Mouse (Mus musculus) telencephalon, adult 2 months (tissue): ENCODE data around the gene Cd37.

Experiments used
- DNase-seq: peaks from one replicate; pipeline ENCODE4 v3.0.0-alpha.2; 2011; ENCODE audit warnings: low read depth, low spot score

Gene Cd37

GRCm38 (mm10) chr7:45204380-45205143 is 34.4 kb downstream of the Cd37 start, which contains the start of gene Ccdc155:
Gene Ccdc155, minus strand, starts transcription at chr7:45204892.
- peak; percentile 95 for DNase-seq

DNA sequence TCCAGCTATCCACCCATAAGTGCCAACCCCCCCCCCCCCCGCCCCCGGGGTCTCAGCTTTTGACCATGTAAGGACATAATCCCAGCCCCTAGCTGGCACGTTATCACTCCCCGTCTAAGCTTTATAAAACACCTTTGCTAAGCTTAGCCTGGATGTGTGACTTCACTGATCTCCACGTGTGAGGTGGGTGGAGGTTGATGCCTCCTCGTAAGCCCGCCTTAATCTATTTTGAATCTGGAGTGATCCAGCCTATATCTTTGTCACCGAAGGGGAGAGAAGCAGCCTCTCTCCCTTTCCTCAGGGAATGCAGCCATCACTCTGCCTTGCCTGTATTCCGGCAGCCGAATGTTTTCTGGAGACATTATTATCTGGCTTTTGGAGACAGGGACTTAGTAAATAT is 36.3 kb downstream of the Cd37 start:
- peak; percentile 75 for DNase-seq

DNA sequence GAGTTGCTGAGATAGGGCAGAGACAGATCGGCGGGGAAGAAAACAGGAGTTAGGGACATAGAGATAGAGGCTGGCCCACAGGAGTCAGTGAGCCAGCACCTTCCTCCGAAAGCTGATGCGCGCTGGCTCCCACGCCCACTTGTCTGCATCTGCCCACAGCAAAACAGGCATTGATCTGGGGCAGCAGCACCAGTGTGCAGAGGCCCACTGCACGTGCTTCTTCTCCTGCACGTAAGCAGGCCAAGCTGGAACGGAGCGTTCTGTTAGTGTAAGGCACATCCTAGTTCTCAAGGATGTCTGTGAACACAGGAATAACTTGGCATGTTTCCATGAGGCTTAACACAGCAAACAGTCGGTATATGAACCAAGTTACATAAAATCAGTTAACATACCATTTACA is 40.0 kb downstream of the Cd37 start:
- DNase-seq = no peak

DNA sequence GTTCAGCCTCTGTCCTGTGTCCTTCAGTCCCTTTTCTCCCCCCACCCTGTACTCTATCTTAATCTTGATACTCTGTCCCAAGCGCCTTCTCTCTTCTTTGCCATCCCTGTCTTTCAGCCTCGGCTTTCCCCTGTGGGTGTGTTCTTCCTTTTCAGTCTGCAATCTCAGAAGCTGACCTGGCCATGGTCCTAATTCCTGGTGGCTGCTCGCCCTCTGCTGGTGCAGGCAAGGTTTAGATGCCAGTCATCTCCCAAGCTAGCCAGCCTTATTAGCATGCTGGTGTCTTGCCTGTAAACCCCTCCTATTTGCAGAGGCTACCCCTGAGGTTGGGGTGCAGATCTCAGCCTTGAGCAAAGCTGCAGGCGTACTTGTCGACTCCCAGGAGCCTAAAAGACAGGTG is 40.5 kb downstream of the Cd37 start:
- no peak for DNase-seq

DNA sequence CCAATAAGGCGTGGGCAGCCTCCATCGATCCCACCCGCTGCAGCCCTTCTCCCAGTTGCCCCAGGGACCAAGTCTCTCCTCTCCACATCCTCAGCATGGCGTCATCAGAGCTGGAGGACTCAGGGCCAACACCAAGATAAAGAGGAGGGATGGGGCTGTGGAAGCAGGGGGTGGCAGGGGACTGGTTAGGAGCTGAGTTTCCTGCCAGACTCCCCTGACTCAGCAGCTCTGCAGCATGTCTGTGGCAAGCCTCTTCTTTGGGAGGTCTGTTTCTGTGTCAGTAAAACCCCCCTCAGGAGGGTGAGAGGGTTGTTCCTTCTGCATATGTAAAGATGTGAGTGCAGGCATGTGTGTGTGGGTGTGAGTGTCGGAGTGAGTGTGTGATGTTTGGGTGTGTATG is 41.9 kb downstream of the Cd37 start:
- no peak for DNase-seq

DNA sequence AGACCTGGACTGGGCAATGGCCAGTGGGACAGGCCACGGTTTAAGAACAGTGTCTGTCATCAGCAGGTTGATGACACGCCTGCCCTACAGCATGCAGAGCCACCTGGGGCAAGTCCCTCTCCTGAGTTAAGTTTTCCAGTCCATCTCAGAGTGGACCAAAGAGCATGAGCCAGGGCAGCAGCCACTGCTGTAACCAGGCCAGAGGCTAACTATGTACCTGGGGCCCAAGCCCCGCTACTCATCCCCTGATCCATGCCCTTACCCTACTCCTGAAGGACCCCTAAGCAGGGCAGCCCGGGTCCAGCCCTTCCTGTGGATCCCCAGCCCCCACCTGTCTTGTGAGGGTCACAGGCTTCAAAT is 42.8 kb downstream of the Cd37 start:
- DNase-seq = no peak

DNA sequence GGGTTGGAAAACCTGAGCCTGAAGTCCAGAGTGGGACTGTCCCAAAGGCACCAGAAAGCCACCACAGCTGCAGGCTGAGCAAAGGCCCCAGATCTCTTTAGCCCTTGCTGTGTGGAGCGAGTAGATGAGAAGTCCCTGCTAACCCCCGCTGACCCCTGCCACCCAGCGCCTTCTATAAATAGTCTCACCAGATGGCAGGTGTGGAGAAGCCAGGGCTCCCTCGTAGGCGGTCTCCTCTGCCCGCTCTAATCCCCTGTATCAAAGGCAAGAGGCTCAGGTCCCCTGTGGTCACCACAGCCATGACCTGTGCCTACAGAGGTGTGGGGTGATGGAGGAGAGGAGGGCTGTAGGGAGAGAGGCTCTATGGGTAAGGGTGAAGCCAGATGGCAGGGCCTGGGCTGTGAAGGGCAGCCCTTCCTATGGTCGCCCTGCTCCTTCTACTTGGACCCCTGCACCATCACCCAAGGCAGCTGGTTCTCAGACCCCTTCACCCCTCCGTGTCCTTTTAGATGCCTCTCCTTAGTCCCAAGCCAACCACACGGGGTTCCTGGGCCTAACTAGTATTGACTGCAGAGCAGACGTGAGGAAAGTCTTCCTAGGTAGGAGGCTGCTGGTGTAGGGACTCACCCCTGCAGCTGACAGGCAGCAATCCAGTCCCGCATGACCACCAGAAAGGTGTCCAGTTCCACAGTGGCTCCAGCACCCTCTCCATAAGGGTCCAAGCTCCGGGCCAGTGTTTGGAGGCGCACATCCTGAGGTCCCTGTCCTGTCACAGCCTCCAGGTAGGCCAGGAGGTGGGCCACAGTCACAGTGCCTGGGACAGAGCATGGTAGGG is 43.4 kb downstream of the Cd37 start:
- no peak for DNase-seq

DNA sequence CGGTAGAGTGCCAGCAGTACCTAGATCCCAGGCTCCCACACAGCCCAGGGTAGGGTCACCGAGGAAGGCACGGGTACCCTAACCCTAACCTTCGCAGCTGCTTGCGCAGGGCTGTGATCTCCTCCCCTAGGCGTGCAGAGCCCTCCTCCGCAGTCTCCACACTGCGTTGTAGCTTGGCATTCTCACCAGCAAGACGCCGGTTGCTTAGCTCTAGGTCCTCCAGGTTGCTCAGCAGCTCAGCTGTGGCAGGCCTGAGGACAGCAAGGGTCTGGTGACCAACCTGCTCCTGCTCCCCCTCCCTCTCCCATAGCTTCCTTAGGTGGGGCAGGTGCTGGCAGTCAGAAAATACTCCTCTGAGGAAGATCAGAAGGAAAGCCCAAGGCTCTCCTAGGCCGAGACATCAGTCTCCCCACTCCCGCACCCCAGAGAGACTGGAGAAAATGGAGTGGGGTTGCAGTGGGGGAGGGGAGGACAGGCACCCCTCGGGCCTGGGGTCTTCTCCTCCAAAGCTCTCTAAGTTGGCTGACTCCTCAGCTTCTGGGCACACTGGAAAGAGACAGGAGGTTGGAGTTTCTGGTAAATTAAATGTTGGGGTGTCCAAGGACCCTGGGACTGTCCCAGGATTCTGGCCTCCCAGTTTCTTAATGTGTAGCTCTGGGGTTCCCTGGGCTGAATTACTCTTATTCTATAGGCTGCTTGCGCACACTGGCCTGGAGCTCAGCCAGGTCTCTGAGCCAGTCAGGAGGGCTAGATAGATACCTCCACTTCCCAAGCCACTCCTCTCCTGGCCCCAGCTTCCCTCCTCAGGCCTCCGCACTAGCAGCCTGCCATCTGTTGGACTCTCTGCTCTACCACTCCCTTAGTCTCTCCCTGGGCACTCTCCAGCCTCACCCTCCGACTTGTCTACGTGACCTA is 44.8 kb downstream of the Cd37 start:
- no peak for DNase-seq

DNA sequence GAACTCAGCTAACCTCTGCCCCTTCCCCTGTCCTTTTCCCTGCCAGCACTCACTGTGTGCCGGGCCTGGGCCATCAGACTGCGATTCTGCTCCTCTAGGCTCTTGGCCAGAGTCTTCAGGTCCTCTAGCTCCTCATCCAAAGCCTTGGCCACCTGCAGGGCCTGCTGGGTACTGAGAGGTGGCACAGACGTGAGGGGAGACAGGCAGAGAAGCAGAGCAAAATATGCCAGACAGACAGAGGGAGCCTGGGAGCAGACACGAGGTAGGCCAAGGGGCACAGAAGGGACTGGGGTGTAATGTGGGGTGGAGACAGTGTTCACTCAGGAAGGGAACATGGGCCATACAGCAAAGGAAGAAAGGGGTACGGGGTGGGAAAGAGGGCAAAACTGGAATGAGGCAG is 45.5 kb downstream of the Cd37 start:
- no peak for DNase-seq

DNA sequence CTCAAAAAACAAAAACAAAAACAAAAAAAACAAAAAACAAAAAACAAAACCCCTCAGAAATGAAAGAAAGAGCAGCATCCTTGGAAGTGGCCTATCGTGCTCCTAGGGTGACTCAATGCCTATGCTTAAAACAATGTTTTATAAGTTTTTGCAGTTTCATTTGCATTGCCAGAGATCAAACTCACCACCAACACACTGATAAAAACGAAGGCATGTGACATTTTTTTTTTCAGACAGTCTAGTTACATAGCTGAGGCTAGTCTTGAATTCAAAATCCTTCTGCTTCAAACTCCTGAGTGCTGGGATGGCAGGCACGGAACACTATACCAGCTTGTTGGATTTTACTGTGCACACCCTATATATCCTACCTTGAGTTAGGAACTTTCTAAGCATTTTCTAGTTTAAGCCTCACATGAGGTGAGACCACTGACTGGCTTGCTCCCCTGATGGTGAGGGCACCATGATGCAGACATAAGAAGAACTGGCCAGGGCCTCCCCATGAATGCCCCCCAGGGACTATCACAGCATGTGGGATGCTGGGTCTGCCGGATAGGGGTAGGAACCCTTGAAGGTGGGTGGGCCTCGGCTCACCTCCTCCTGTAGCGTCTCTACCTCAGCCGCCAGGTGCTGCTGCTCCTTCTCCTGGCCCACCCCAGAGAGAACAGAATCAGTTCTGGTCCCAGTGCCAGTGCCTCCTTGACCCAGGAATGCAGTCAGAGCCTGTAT is 46.2 kb downstream of the Cd37 start:
- DNase-seq = no peak

GRCm38 (mm10) chr7:45191803-45192363 is 47.0 kb downstream of the Cd37 start:
- DNase-seq = no peak

DNA sequence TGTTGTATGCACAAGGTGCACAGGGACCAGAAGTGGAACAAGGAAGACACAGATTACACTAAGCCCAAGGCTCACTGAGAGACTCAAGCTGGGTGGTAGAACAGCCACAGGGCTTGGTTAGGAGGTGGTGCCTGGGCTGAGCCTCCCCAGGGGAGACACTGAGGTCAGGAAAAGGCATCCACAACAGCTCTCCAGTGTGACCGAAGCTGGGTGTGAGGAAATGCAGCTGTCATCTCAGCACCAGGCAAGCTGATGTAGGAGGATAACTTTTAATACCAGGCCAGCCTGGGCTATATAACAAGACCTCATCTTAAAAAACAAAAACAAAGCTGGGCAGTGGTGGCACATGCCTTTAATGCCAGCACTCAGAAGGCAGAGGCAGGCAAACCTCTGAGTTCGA is 47.8 kb downstream of the Cd37 start:
- no peak for DNase-seq

DNA sequence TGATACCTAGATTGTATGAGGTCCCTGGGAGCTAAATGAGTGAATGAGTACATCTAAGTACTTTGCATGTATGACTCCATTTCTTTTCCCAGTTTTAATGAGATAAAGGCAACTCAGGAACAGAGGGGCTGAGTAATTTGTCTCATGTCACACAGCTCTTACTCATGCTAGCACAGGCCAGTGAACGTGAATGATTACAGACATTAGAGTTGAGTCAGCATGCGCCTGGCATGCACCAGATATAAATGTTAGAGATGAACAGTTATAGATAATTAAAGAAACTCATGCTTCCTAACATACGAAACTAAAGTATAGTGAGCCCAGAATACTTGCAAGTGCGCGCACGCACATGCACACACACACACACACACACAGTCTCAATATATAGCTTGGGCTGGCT is 48.7 kb downstream of the Cd37 start:
- DNase-seq = no peak

DNA sequence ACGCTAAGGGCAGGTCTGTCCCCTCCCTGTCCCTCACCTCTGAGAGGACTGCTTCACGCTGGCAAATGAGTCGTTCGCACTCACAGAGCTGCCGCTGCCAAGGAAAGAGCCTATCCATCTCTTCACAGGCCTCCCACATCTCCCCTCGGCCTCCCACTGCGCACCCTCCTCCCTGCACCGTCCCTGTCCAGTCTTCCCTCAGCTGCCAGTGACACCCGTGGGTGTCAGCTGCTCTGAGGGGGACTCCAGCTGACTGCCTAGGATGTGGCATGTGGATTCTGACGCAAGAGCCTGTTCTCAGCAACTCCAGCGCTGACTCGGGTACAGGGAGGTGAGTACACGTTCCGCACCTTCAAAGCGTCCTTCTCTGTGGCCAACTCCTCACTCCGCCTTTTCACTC is 49.3 kb downstream of the Cd37 start:
- DNase-seq = no peak

- no peak for DNase-seq
These were observed 53.0 kb downstream of the Cd37 start for GRCm38 (mm10) chr7:45185921-45186320.

- no peak for DNase-seq
These were observed 55.2 kb downstream of the Cd37 start for GRCm38 (mm10) chr7:45183672-45184071.
